19 mouse cellular contexts compared by ENCODE assay signal in genomic region chr8:64388299-64388698, GRCm38 (mm10).
"Had no signal": no experiment of that assay in that cellular context is flagged by ENCODE, and none has a peak within 500 bp of the region (broad histone marks: within the 10 kb centered on the region; RNA-seq: fewer than 3 reads in every experiment).

No protein-coding gene starts in this region.

- H3K9me3 ChIP-seq: liver, embryonic 15.5 days; lung, embryonic 15.5 days; midbrain, embryonic 12.5 days; midbrain, embryonic 15.5 days; neural tube, embryonic 12.5 days had no signal

- H3K4me3 ChIP-seq: liver, embryonic 15.5 days; lung, embryonic 15.5 days; megakaryocyte, embryonic 14.5 days; midbrain, embryonic 12.5 days; midbrain, embryonic 15.5 days; neural tube, embryonic 12.5 days had no signal

- H3K27ac ChIP-seq: liver, embryonic 15.5 days; lung, embryonic 15.5 days; macrophage; midbrain, embryonic 12.5 days; midbrain, embryonic 15.5 days; neural tube, embryonic 12.5 days had no signal

- H3K36me3 ChIP-seq: liver, embryonic 15.5 days; lung, embryonic 15.5 days; midbrain, embryonic 12.5 days; midbrain, embryonic 15.5 days; neural tube, embryonic 12.5 days had no signal

- H3K4me1 ChIP-seq: liver, embryonic 15.5 days; lung, embryonic 15.5 days; megakaryocyte, embryonic 14.5 days; midbrain, embryonic 12.5 days; midbrain, embryonic 15.5 days; neural tube, embryonic 12.5 days had no signal

- ATAC-seq: liver, postnatal 0 days; lung, postnatal 0 days; midbrain, embryonic 15.5 days had no signal

- H3K27me3 ChIP-seq: liver, embryonic 15.5 days; lung, embryonic 15.5 days; megakaryocyte, embryonic 14.5 days; midbrain, embryonic 12.5 days; midbrain, embryonic 15.5 days; neural tube, embryonic 12.5 days had no signal

- H3K9ac ChIP-seq: liver, embryonic 15.5 days; liver, postnatal 0 days; lung, embryonic 15.5 days; midbrain, embryonic 12.5 days; midbrain, embryonic 15.5 days; neural tube, embryonic 12.5 days had no signal

- H3K4me2 ChIP-seq: liver, embryonic 15.5 days; lung, embryonic 15.5 days; midbrain, embryonic 12.5 days; midbrain, embryonic 15.5 days; neural tube, embryonic 12.5 days had no signal

- DNase-seq: liver, postnatal 0 days; lung, adult 2 months; lung, postnatal 14 days; lung, postnatal 36 days; right cerebral cortex, adult 18-20 months; right cerebral cortex, postnatal 25 days; right cerebral cortex, postnatal 4 days; spleen, adult 18-20 months; thymus, adult 18-20 months; thymus, postnatal 14 days; thymus, postnatal 36 days had no signal
